Mouse (Mus musculus) E14TG2a.4 (cell line): Measurements from ENCODE around the gene Myo5c.

Experiments used
- CTCF ChIP-seq: conservative IDR thresholded peaks from 2 replicates; pipeline ENCODE4 v1.5.1; 2014; ENCODE audit warnings: low read length
- NANOG ChIP-seq: IDR thresholded peaks from 2 replicates; pipeline ENCODE4 v1.6.1; 2014; ENCODE audit warnings: borderline replicate concordance, low read length, mixed read lengths
- POU5F1 ChIP-seq: IDR thresholded peaks from 2 replicates; pipeline ENCODE4 v1.6.1; 2014; ENCODE audit warnings: low read length, borderline replicate concordance

DNA sequence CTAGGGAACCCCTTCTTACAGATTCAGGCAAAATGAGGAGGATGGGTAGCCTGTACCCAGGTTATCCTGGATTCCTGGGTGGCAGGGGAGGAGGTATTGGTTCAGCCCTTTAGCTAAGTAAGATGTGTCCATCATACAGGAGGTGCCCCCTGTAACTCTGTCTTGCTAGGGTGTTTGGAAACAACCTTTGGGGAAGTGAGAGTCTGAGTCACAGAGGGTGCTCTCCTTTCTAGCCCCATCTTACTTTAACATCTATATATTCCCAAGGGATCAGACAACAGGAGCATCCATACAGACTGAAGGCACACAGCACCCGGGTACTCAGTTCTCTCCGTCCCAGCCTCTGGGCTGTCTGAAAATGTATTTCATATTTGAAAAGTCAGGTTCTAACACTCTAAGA, 50.4 kb downstream of the Myo5c start:
- TF ChIP-seq CTCF (no peak), NANOG (no peak), POU5F1 (no peak)
